Mouse (Mus musculus) embryonic facial prominence, embryonic 13.5 days (tissue): ENCODE results near the gene Nenf. TPM values are rescaled to one million over a fixed set of nuclear protein-coding genes. Genes with fewer than 3 reads are reported as not detected.

Experiments
- ATAC-seq: fragments of 200-750 bp; cut with Nextera tagmentation; 2 replicates; pipeline ENCODE4 v1.8.0; 2017; ENCODE audit warnings: low read depth; ENCODE audit not compliant: insufficient number of reproducible peaks, insufficient read depth, low FRiP score, low TSS enrichment
- H3K27ac ChIP-seq: fragments of 300-500 bp; sonication (generic); 2 replicates; pipeline ENCODE4 v1.5.1; 2015; ENCODE audit warnings: moderate library complexity, mild to moderate bottlenecking, inconsistent platforms
- H3K27me3 ChIP-seq: fragments of 300-500 bp; sonication (generic); 2 replicates; pipeline ENCODE4 v1.6.1; 2015; ENCODE audit warnings: mild to moderate bottlenecking, inconsistent platforms
- H3K36me3 ChIP-seq: fragments of 300-500 bp; sonication (generic); 2 replicates; pipeline ENCODE4 v1.6.1; 2015; ENCODE audit warnings: mild to moderate bottlenecking, inconsistent platforms
- H3K4me1 ChIP-seq: fragments of 300-500 bp; sonication (generic); 2 replicates; pipeline ENCODE4 v1.6.1; 2015; ENCODE audit warnings: inconsistent platforms
- H3K4me2 ChIP-seq: fragments of 300-500 bp; sonication (generic); 2 replicates; pipeline ENCODE4 v1.6.1; 2015; ENCODE audit warnings: moderate library complexity, mild to moderate bottlenecking, inconsistent platforms
- H3K4me3 ChIP-seq: fragments of 300-500 bp; sonication (generic); 2 replicates; pipeline ENCODE4 v1.5.1; 2015; ENCODE audit warnings: mild to moderate bottlenecking, inconsistent platforms
- H3K9ac ChIP-seq: fragments of 300-500 bp; sonication (generic); 2 replicates; pipeline ENCODE4 v1.6.1; 2015; ENCODE audit warnings: mild to moderate bottlenecking, inconsistent platforms
- H3K9me3 ChIP-seq: fragments of 300-500 bp; sonication (generic); 2 replicates; pipeline ENCODE4 v1.6.1; 2016; ENCODE audit warnings: inconsistent platforms
- WGBS: fragments of 180-500 bp; shearing (Covaris S2); methylation state at CpG from one replicate; pipeline ENCODE4 v1.1.7; 2015; ENCODE audit warnings: mixed read lengths; 5-methylcytosine and 5-hydroxymethylcytosine counted together
- polyA plus RNA-seq: library from polyadenylated mRNA; unstranded; fragments of >200 nt; fragmentation: Nextera tagmentation; extraction: Ambion mirVana; gene quantifications from 2 replicates; pipeline ENCODE4 v1.2.1, GENCODE M21; 2015

The Nenf gene
- polyA plus RNA-seq, 1 experiment from 2014 or later = 94.7 TPM

DNA sequence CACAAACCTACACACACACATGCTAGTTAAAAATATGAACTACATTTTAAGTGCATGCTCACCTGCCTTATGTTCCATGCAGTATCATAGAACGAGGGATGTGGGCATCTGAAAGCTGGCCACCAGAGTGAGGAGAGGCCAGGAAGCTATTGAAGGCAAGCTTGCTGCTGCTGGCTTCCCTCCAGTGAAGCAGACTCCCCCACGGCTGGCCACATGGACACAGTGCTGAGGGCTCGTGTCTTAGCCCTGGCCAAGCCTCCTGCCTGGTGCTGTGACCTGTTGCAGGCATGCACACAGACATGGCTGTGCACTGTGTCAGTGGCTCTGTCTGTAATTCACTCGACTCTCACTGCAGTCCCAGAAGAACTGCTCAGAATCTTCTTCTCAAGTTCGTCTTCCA, 58.3 kb downstream of the Nenf start:
- H3K4me2 ChIP-seq = no peak overlapping the region
- 67% methylated on average over 5 of the region's 5 CpGs for WGBS
- no peaks in the 10 kb centered on the region for H3K9me3 ChIP-seq
- H3K36me3 ChIP-seq = no peaks in the 10 kb centered on the region
- no peaks in the 10 kb centered on the region for H3K27me3 ChIP-seq
- no peak for ATAC-seq
- peaks cover 21% of the 10 kb centered on the region for H3K4me1 ChIP-seq
- H3K27ac ChIP-seq = no peak overlapping the region
- no peak overlapping the region for H3K4me3 ChIP-seq
- no peak overlapping the region for H3K9ac ChIP-seq

DNA sequence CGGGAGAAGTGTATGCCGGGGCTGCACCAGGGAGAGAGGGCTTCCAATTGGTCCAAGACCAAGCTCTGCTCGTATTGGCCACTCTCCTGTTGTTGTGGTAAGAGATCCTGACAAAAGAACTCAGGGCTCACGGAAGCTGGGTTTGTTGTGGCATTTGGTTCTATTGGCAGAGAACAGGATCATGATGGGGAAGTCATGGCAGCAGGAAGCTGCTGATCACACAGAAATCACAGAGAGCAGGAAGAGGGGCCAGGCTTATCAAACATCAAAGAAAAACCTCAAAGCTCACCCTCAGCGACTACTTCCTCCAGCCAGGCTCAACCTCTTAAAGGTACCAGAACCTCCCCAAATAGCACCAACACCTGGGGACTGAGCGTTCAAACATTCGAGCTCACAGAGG, 58.9 kb downstream of the Nenf start:
- no peak overlapping the region for H3K4me3 ChIP-seq
- H3K27ac ChIP-seq = no peak overlapping the region
- no peak overlapping the region; the same call in 1 of the 2 replicates for H3K9ac ChIP-seq
- H3K4me1 ChIP-seq = peaks cover 21% of the 10 kb centered on the region
- no peak for ATAC-seq
- H3K36me3 ChIP-seq = no peaks in the 10 kb centered on the region
- no peaks in the 10 kb centered on the region for H3K27me3 ChIP-seq
- 25% methylated on average over 7 of the region's 7 CpGs for WGBS
- peak overlapping the region; percentile 7; the same call in 1 of the 2 replicates for H3K4me2 ChIP-seq
- no peaks in the 10 kb centered on the region for H3K9me3 ChIP-seq

DNA sequence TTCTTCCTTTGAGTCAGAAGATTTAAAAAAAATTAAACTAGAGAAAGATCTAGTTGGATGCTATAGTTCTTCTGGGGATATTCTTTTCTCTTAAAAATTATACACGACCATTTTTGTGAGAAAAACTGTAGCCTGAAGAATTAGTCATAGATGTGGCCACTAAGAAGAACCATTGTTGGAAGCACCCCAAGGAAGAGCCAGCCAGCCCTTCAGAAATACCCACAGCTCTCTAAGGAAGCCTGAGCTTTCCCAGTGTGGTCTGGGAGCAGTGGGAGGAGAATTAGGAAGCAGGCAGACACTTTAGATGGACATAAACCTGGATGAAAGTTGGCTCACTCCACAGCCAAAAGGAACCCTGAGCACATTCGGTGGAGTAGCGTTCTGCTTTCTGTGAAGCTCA, 59.5 kb downstream of the Nenf start:
- Histone ChIP-seq H3K9ac (no peak overlapping the region), H3K27me3 (no peaks in the 10 kb centered on the region), H3K4me3 (no peak overlapping the region), H3K36me3 (no peaks in the 10 kb centered on the region), H3K9me3 (no peaks in the 10 kb centered on the region), H3K27ac (no peak overlapping the region), H3K4me1 (peaks cover 25% of the 10 kb centered on the region), H3K4me2 (no peak overlapping the region)
- 52% methylated on average over 3 of the region's 3 CpGs for WGBS
- no peak for ATAC-seq

DNA sequence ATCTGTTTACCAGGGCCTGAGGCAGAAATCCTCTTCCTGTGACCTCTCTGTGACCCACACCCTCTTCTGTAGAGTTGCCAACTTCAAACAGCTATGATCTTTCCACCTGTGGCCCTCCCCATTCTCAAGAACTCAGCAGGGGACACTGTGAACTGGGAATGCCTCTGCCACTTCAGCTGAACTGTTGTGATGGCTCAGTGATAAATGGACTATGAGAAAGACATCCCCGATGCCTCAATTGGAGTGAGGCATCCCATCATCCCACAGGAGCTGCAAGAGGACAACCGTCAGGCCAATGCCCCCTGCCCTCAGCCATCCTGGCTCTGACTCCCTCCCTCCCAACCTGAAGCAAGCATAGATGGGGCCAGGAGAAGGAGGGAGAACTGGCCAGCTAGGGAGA, 60.0 kb downstream of the Nenf start:
- Histone ChIP-seq H3K27ac (no peak overlapping the region), H3K9me3 (no peaks in the 10 kb centered on the region), H3K27me3 (no peaks in the 10 kb centered on the region), H3K36me3 (no peaks in the 10 kb centered on the region), H3K9ac (no peak overlapping the region), H3K4me2 (no peak overlapping the region), H3K4me3 (no peak overlapping the region), H3K4me1 (peaks cover 25% of the 10 kb centered on the region)
- no peak for ATAC-seq
- 55% methylated on average over 2 of the region's 2 CpGs for WGBS

DNA sequence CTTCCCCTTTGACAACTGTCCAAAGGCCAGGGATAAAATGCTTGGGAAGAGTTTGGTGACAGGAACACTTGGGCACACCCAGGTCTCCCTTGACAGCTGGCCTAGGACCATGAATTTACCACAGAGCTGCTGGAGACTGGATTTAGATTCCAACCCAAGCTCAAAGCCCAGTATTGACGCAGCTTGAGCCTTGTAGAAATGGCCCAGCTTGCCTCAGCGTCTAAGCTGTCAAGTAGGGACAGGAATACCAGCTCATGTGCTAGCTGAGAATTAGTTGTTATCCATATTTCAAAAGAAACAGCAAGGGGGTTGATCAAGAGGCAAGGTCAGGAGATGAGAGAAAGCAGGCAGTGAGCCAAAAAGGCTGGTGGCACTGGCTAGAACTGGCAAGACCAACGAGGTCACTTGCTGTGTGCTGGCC, 60.6 kb downstream of the Nenf start:
- peaks cover 25% of the 10 kb centered on the region for H3K4me1 ChIP-seq
- no peak overlapping the region for H3K4me2 ChIP-seq
- H3K4me3 ChIP-seq = no peak overlapping the region
- no peaks in the 10 kb centered on the region for H3K27me3 ChIP-seq
- no peak overlapping the region for H3K27ac ChIP-seq
- H3K9me3 ChIP-seq = no peaks in the 10 kb centered on the region
- no peak overlapping the region for H3K9ac ChIP-seq
- 73% methylated on average over 3 of the region's 3 CpGs for WGBS
- no peaks in the 10 kb centered on the region for H3K36me3 ChIP-seq
- no peak for ATAC-seq

Other genes with a start within 250 kb of the Nenf start
- 10.8 and 12.3 TPM in 2 replicates for gene Batf3, start 220.3 kb downstream of the Nenf start, polyA plus RNA-seq
- gene Fam71a, start 153.4 kb downstream of the Nenf start, polyA plus RNA-seq = not detected in 2 replicates
- 2.6 and 2.9 TPM in 2 replicates for gene Atf3, start 100.2 kb downstream of the Nenf start, polyA plus RNA-seq
- 17.8 and 18.3 TPM in 2 replicates for gene Tmem206, start 7.7 kb upstream of the Nenf start, polyA plus RNA-seq
- 14.4 and 18.6 TPM in 2 replicates for gene Ppp2r5a, start 85.1 kb upstream of the Nenf start, polyA plus RNA-seq